Mouse (Mus musculus): ENCODE results near the gene Sirt7. TPM values are rescaled to one million over a fixed set of nuclear protein-coding genes. Genes with fewer than 3 reads are reported as not detected.

Sirt7 gene
- polyA plus RNA-seq, 1 experiment from 2014 or later, result 20.8 TPM

GRCm38 (mm10) chr11:120633520-120634343 is 8.7 kb upstream of the Sirt7 start, which contains the start of gene Mafg:
TSS of gene Mafg (minus strand) at chr11:120633600.
- peak within 1 kb of the TSS; percentile 75 for H3K27ac ChIP-seq (replicated peaks; ENCODE audit: low read depth, low read length)
- H3K4me1 ChIP-seq (ENCODE audit: control insufficient read depth, insufficient read depth, low read length), result peaks cover 9% of the 10 kb centered on the region; the same call in 1 of the 2 replicates
- H3K9ac ChIP-seq (replicated peaks; ENCODE audit: low read length), result peak within 1 kb of the TSS; percentile 94
- H3K36me3 ChIP-seq (replicated peaks; ENCODE audit: control insufficient read depth, insufficient read depth, low read depth, low read length), result no peaks in the 10 kb centered on the region; the same call in none of the 2 replicates
- DNase-seq (ENCODE audit: low spot score) (peak; percentile 98), ATAC-seq (replicated peaks; ENCODE audit: insufficient number of reproducible peaks, low FRiP score, low TSS enrichment, low read depth) (peak; percentile 87)
- WGBS, result 10% methylated on average over 58 of the region's 58 CpGs
- peak within 1 kb of the TSS; percentile 85 for H3K4me3 ChIP-seq (ENCODE audit: low read depth, low read length)
- peak within 1 kb of the TSS; percentile 81 for H3K4me2 ChIP-seq (ENCODE audit: low read depth, low read length)
- H3K9me3 ChIP-seq (replicated peaks; ENCODE audit: control insufficient read depth, low read length), result no peaks in the 10 kb centered on the region
- H3K27me3 ChIP-seq (ENCODE audit: control insufficient read depth, insufficient read depth, low read length), result no peaks in the 10 kb centered on the region

- Histone ChIP-seq H3K4me2 (ENCODE audit: low read depth, low read length) (peak overlapping the region; percentile 81), H3K4me3 (ENCODE audit: low read depth, low read length) (peak overlapping the region; percentile 85), H3K9ac (replicated peaks; ENCODE audit: low read length) (peak overlapping the region; percentile 94), H3K9me3 (replicated peaks; ENCODE audit: control insufficient read depth, low read length) (no peaks in the 10 kb centered on the region), H3K4me1 (ENCODE audit: control insufficient read depth, insufficient read depth, low read length) (peaks cover 9% of the 10 kb centered on the region; the same call in 1 of the 2 replicates), H3K36me3 (replicated peaks; ENCODE audit: control insufficient read depth, insufficient read depth, low read depth, low read length) (no peaks in the 10 kb centered on the region; the same call in none of the 2 replicates), H3K27me3 (ENCODE audit: control insufficient read depth, insufficient read depth, low read length) (no peaks in the 10 kb centered on the region), H3K27ac (replicated peaks; ENCODE audit: low read depth, low read length) (peak overlapping the region; percentile 75)
- peak; percentile 63 for DNase-seq (ENCODE audit: low spot score)
- ATAC-seq (replicated peaks; ENCODE audit: insufficient number of reproducible peaks, low FRiP score, low TSS enrichment, low read depth), result peak; percentile 82
- under 1% methylated on average over 99 of the region's 116 CpGs for WGBS
These were observed 7.8 kb upstream of the Sirt7 start for GRCm38 (mm10) chr11:120632559-120633519.

GRCm38 (mm10) chr11:120631726-120632448 is 6.8 kb upstream of the Sirt7 start:
- no peaks in the 10 kb centered on the region; the same call in none of the 2 replicates for H3K36me3 ChIP-seq (replicated peaks; ENCODE audit: control insufficient read depth, insufficient read depth, low read depth, low read length)
- H3K4me3 ChIP-seq (ENCODE audit: low read depth, low read length), result peak overlapping the region; percentile 85
- peak overlapping the region; percentile 75; the same call in 1 of the 2 replicates for H3K27ac ChIP-seq (replicated peaks; ENCODE audit: low read depth, low read length)
- ATAC-seq (replicated peaks; ENCODE audit: insufficient number of reproducible peaks, low FRiP score, low TSS enrichment, low read depth) (no peak), DNase-seq (ENCODE audit: low spot score) (no peak)
- H3K27me3 ChIP-seq (ENCODE audit: control insufficient read depth, insufficient read depth, low read length), result no peaks in the 10 kb centered on the region
- peak overlapping the region; percentile 81 for H3K4me2 ChIP-seq (ENCODE audit: low read depth, low read length)
- H3K9ac ChIP-seq (replicated peaks; ENCODE audit: low read length), result peak overlapping the region; percentile 94
- H3K4me1 ChIP-seq (ENCODE audit: control insufficient read depth, insufficient read depth, low read length), result peaks cover 9% of the 10 kb centered on the region; the same call in 1 of the 2 replicates
- WGBS, result 69% methylated on average over 4 of the region's 4 CpGs
- H3K9me3 ChIP-seq (replicated peaks; ENCODE audit: control insufficient read depth, low read length), result no peaks in the 10 kb centered on the region

GRCm38 (mm10) chr11:120630881-120631725 is 6.1 kb upstream of the Sirt7 start:
- Histone ChIP-seq H3K36me3 (replicated peaks; ENCODE audit: control insufficient read depth, insufficient read depth, low read depth, low read length) (no peaks in the 10 kb centered on the region; the same call in none of the 2 replicates), H3K27ac (replicated peaks; ENCODE audit: low read depth, low read length) (no peak overlapping the region), H3K9me3 (replicated peaks; ENCODE audit: control insufficient read depth, low read length) (no peaks in the 10 kb centered on the region), H3K27me3 (ENCODE audit: control insufficient read depth, insufficient read depth, low read length) (no peaks in the 10 kb centered on the region), H3K4me1 (ENCODE audit: control insufficient read depth, insufficient read depth, low read length) (peaks cover 9% of the 10 kb centered on the region; the same call in 1 of the 2 replicates), H3K9ac (replicated peaks; ENCODE audit: low read length) (peak overlapping the region; percentile 94; the same call in 1 of the 2 replicates), H3K4me2 (ENCODE audit: low read depth, low read length) (peak overlapping the region; percentile 16), H3K4me3 (ENCODE audit: low read depth, low read length) (peak overlapping the region; percentile 1; the same call in 1 of the 2 replicates)
- WGBS, result 41% methylated on average over 7 of the region's 7 CpGs
- no peak for DNase-seq (ENCODE audit: low spot score)
- ATAC-seq (replicated peaks; ENCODE audit: insufficient number of reproducible peaks, low FRiP score, low TSS enrichment, low read depth), result no peak

- peak overlapping the region; percentile 37 for H3K9ac ChIP-seq (replicated peaks; ENCODE audit: low read length)
- ATAC-seq (replicated peaks; ENCODE audit: insufficient number of reproducible peaks, low FRiP score, low TSS enrichment, low read depth), result no peak
- no peaks in the 10 kb centered on the region for H3K27me3 ChIP-seq (ENCODE audit: control insufficient read depth, insufficient read depth, low read length)
- H3K4me3 ChIP-seq (ENCODE audit: low read depth, low read length), result 0 out of 2 replicates have a peak overlapping the region, but pooled peaks have one; percentile 8
- 52% methylated on average over 5 of the region's 5 CpGs for WGBS
- peak overlapping the region; percentile 21 for H3K4me2 ChIP-seq (ENCODE audit: low read depth, low read length)
- no peaks in the 10 kb centered on the region; the same call in none of the 2 replicates for H3K36me3 ChIP-seq (replicated peaks; ENCODE audit: control insufficient read depth, insufficient read depth, low read depth, low read length)
- peaks cover 9% of the 10 kb centered on the region; the same call in 1 of the 2 replicates for H3K4me1 ChIP-seq (ENCODE audit: control insufficient read depth, insufficient read depth, low read length)
- H3K9me3 ChIP-seq (replicated peaks; ENCODE audit: control insufficient read depth, low read length), result no peaks in the 10 kb centered on the region
- DNase-seq (ENCODE audit: low spot score), result no peak
- 0 out of 2 replicates have a peak overlapping the region, but pooled peaks have one; percentile 28 for H3K27ac ChIP-seq (replicated peaks; ENCODE audit: low read depth, low read length)
These were observed 5.4 kb upstream of the Sirt7 start for GRCm38 (mm10) chr11:120630401-120630871.

- DNase-seq (ENCODE audit: low spot score), result no peak
- 0 out of 2 replicates have a peak overlapping the region, but pooled peaks have one; percentile 8 for H3K4me3 ChIP-seq (ENCODE audit: low read depth, low read length)
- no peaks in the 10 kb centered on the region for H3K9me3 ChIP-seq (replicated peaks; ENCODE audit: control insufficient read depth, low read length)
- no peaks in the 10 kb centered on the region; the same call in none of the 2 replicates for H3K36me3 ChIP-seq (replicated peaks; ENCODE audit: control insufficient read depth, insufficient read depth, low read depth, low read length)
- no peak for ATAC-seq (replicated peaks; ENCODE audit: insufficient number of reproducible peaks, low FRiP score, low TSS enrichment, low read depth)
- peaks cover 9% of the 10 kb centered on the region; the same call in 1 of the 2 replicates for H3K4me1 ChIP-seq (ENCODE audit: control insufficient read depth, insufficient read depth, low read length)
- H3K4me2 ChIP-seq (ENCODE audit: low read depth, low read length), result peak overlapping the region; percentile 21
- peak overlapping the region; percentile 37 for H3K9ac ChIP-seq (replicated peaks; ENCODE audit: low read length)
- WGBS, result 26% methylated on average over 7 of the region's 7 CpGs
- 0 out of 2 replicates have a peak overlapping the region, but pooled peaks have one; percentile 28 for H3K27ac ChIP-seq (replicated peaks; ENCODE audit: low read depth, low read length)
- H3K27me3 ChIP-seq (ENCODE audit: control insufficient read depth, insufficient read depth, low read length), result no peaks in the 10 kb centered on the region
These were observed 4.9 kb upstream of the Sirt7 start for GRCm38 (mm10) chr11:120629911-120630310.

Measured in embryonic facial prominence, embryonic 11.5 days (tissue).